Mouse (Mus musculus) liver, embryonic 16.5 days (tissue): ENCODE measurements at regions not wholly inside any gene's neighbourhood (a gene's known extent, or its start where the extent isn't known, plus 50 kb on each side); places are given as distances from the start of the nearest gene placed in this dataset.

Source experiments
- ATAC-seq: fragments of 200-750 bp; cut with Nextera tagmentation; 2 replicates; pipeline ENCODE4 v1.8.0; 2017; ENCODE audit warnings: low read depth, mild to moderate bottlenecking, moderate number of reproducible peaks, moderate library complexity
- H3K27ac ChIP-seq: fragments of 300-500 bp; sonication (generic); 2 replicates; pipeline ENCODE4 v1.5.1; 2014; ENCODE audit warnings: mild to moderate bottlenecking, low read length
- H3K27me3 ChIP-seq: fragments of 300-500 bp; sonication (generic); 2 replicates; pipeline ENCODE4 v1.6.1; 2014; ENCODE audit warnings: low read depth, low read length, mixed read lengths; ENCODE audit not compliant: control insufficient read depth, insufficient read depth
- H3K36me3 ChIP-seq: fragments of 300-500 bp; sonication (generic); 2 replicates; pipeline ENCODE4 v1.6.1; 2014; ENCODE audit warnings: mild to moderate bottlenecking; ENCODE audit not compliant: control insufficient read depth, insufficient read depth
- H3K4me1 ChIP-seq: fragments of 300-500 bp; sonication (generic); 2 replicates; pipeline ENCODE4 v1.6.1; 2014; ENCODE audit warnings: low read depth, low read length, mixed read lengths; ENCODE audit not compliant: control insufficient read depth
- H3K4me2 ChIP-seq: fragments of 300-500 bp; sonication (generic); 2 replicates; pipeline ENCODE4 v1.6.1; 2014; ENCODE audit warnings: low read depth, low read length, mixed read lengths
- H3K4me3 ChIP-seq: fragments of 300-500 bp; sonication (generic); 2 replicates; pipeline ENCODE4 v1.5.1; 2014; ENCODE audit warnings: low read depth, mild to moderate bottlenecking, low read length
- H3K9ac ChIP-seq: fragments of 300-500 bp; sonication (generic); 2 replicates; pipeline ENCODE4 v1.6.1; 2014; ENCODE audit warnings: low read depth, low read length
- H3K9me3 ChIP-seq: fragments of 300-500 bp; sonication (generic); replicated peaks from 2 replicates; pipeline ENCODE4 v1.6.1; 2016; ENCODE audit warnings: low read length; ENCODE audit not compliant: control insufficient read depth
- WGBS: fragments of 180-500 bp; shearing (Covaris S2); extraction: QIAGEN DNeasy Blood & Tissue Kit; methylation state at CpG from one replicate; pipeline ENCODE4 v1.1.7; 2014; ENCODE audit not compliant: insufficient replicate concordance; 5-methylcytosine and 5-hydroxymethylcytosine counted together

DNA sequence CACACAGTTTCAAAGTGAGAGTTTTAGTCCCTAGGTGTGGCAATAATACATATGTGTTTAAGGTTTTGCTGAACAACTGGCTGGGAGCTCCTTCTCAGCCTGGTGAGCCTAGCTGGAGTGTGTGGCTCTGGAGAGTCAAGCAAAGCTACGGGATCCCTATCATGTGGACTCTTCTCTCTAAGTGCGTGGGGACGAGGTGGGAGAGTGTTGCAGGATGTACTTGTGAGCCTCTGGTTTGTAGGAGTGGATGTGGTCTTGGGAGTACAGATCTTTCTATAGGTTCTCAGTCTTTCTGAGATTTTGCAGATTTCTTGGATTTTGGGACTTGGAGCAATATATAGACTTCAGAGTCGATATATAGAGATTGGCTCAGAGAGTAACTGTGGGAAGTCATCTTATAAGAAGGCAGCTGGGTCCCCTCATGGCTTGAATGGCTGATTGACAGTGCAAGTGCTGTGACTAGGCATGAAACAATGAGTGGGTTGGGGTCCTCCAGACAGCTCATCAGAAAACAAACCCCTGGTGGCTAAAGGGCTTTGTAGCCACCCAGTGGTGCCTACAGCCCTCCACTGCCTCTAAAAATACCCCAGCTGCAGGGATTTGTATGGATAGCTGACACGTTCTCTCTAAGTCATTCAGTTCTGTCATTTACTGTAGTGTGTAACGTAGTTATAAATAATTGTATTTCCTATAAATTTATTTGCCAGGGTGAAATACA lies 486.1 kb downstream of the Cdh26 start:
- H3K4me3 ChIP-seq, result no peak overlapping the region
- H3K9ac ChIP-seq, result no peak overlapping the region
- no peaks in the 10 kb centered on the region for H3K9me3 ChIP-seq
- no peak overlapping the region for H3K4me2 ChIP-seq
- ATAC-seq, result no peak
- no peak overlapping the region for H3K27ac ChIP-seq
- H3K27me3 ChIP-seq, result no peaks in the 10 kb centered on the region
- no peaks in the 10 kb centered on the region for H3K36me3 ChIP-seq
- no peaks in the 10 kb centered on the region for H3K4me1 ChIP-seq
- WGBS, result 63% methylated on average over 6 of the region's 6 CpGs

DNA sequence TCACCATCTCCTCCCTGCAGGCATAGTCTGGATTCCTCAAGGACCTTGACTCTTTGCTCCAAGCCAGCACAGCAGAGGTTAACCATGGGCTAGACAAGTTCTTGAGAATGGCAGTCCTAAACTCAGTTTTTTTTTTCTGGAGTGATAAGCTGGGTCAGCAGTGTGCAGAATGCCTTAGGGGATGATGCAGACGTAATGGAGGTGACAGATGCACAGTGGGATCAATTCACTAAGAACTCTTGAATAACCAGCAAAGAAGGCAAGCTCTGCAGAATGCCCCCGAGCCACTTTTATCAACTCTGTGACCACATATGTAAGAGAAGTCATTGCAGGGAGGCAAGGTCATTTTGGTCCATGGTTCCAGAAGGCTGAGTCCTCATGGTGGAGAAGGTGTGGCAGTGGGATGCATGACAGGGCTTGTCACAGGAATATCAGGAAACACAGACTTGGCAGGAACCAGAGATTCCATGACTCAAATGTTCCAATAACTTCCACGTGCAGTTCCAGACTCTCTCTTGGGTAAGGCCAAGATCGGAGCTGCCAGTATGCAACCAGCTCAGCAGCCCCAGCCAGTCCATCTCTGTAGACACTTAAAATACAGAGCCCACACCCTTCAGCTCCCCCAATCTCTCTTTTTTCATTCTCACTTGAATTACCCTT lies 494.3 kb downstream of the Cdh26 start:
- Histone ChIP-seq H3K9ac (no peak overlapping the region), H3K4me3 (no peak overlapping the region), H3K4me1 (no peaks in the 10 kb centered on the region), H3K27me3 (no peaks in the 10 kb centered on the region), H3K4me2 (no peak overlapping the region), H3K27ac (no peak overlapping the region), H3K9me3 (no peaks in the 10 kb centered on the region), H3K36me3 (no peaks in the 10 kb centered on the region)
- 45% methylated on average over 4 of the region's 4 CpGs for WGBS
- ATAC-seq, result no peak

DNA sequence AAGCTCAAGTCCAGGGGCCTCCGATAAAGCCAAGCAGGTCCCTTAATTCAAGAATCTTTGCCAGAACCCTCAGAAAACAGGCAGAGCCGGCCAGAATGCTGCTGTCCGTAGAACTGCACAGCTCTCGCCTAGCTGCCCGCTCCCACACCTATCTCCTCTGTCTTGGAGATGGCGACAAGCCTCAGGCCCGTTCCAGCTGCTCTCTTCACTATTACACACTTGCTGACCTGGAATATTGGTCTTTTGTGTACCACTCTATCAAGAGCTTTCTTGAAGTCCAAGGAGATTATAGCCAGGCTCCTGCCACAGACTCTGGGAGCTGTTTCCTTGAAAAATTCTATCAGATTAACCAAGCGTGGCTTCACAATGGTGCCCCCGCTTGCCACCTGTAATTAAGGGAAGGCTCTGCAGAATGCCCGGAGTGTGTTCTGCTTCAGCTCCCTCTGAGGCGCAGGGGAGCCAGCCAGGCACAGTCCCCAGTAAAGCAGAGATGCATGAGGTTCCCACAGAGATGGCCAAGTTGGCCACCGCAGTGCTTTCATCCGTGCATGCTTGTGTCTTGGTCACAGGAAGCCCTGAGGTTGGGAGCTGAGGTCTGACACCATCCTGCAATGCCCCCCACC lies 496.8 kb downstream of the Cdh26 start:
- WGBS, result 64% methylated on average over 13 of the region's 13 CpGs
- H3K4me1 ChIP-seq, result no peaks in the 10 kb centered on the region
- ATAC-seq, result no peak

GRCm38 (mm10) chr2:178929033-178929432 lies 498.7 kb downstream of the Cdh26 start:
- Histone ChIP-seq H3K4me3 (no peak overlapping the region), H3K36me3 (no peaks in the 10 kb centered on the region), H3K4me1 (no peaks in the 10 kb centered on the region), H3K27ac (no peak overlapping the region), H3K27me3 (no peaks in the 10 kb centered on the region), H3K4me2 (no peak overlapping the region), H3K9ac (no peak overlapping the region), H3K9me3 (no peaks in the 10 kb centered on the region)
- WGBS, result 63% methylated on average over 6 of the region's 6 CpGs
- no peak for ATAC-seq

More for the DNA sequence above, 496.8 kb downstream of the Cdh26 start:
- no peak overlapping the region for H3K27ac ChIP-seq
- no peaks in the 10 kb centered on the region for H3K9me3 ChIP-seq
- H3K36me3 ChIP-seq, result no peaks in the 10 kb centered on the region
- H3K4me2 ChIP-seq, result no peak overlapping the region
- H3K27me3 ChIP-seq, result no peaks in the 10 kb centered on the region
- no peak overlapping the region for H3K4me3 ChIP-seq
- H3K9ac ChIP-seq, result no peak overlapping the region

- H3K27me3 ChIP-seq, result no peaks in the 10 kb centered on the region
- ATAC-seq, result no peak
- H3K9me3 ChIP-seq, result no peaks in the 10 kb centered on the region
- H3K9ac ChIP-seq, result no peak overlapping the region
- 35% methylated on average over 2 of the region's 2 CpGs for WGBS
- no peaks in the 10 kb centered on the region for H3K4me1 ChIP-seq
- H3K4me2 ChIP-seq, result no peak overlapping the region
- no peak overlapping the region for H3K4me3 ChIP-seq
- H3K36me3 ChIP-seq, result no peaks in the 10 kb centered on the region
- H3K27ac ChIP-seq, result no peak overlapping the region
These were observed 499.8 kb downstream of the Cdh26 start for GRCm38 (mm10) chr2:178930125-178930524.

GRCm38 (mm10) chr2:178948471-178948870 lies 493.8 kb upstream of the Cdh4 start:
- Histone ChIP-seq H3K9me3 (no peaks in the 10 kb centered on the region), H3K4me2 (no peak overlapping the region), H3K36me3 (no peaks in the 10 kb centered on the region), H3K9ac (no peak overlapping the region), H3K27ac (no peak overlapping the region), H3K4me3 (no peak overlapping the region), H3K27me3 (no peaks in the 10 kb centered on the region), H3K4me1 (no peaks in the 10 kb centered on the region)
- WGBS, result 68% methylated on average over 6 of the region's 6 CpGs
- ATAC-seq, result no peak

DNA sequence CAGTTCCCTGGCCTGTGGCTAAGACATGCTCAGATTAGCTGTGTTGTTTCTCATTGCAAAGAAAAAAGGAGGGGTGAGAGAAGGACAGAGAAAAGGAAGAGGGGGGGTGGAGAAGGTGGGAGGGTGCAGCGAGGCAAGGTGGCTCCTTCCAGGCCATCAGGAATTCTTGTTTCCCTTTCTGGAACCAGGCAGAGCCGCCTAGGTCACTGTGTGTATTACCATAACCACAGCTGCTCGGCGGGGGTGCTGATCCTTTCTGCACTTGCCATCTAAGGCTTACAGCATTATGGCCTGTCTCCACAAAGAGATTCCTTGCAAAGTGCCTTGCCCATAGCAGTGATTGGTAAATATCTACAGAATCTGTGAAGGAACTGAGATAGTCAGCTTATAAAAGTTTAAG lies 493.1 kb upstream of the Cdh4 start:
- Histone ChIP-seq H3K9me3 (no peaks in the 10 kb centered on the region), H3K4me1 (no peaks in the 10 kb centered on the region), H3K4me2 (no peak overlapping the region), H3K4me3 (no peak overlapping the region), H3K27ac (no peak overlapping the region), H3K36me3 (no peaks in the 10 kb centered on the region), H3K27me3 (no peaks in the 10 kb centered on the region), H3K9ac (no peak overlapping the region)
- ATAC-seq, result no peak
- WGBS, result 39% methylated on average over 4 of the region's 4 CpGs

- no peak for ATAC-seq
- no peak overlapping the region for H3K4me2 ChIP-seq
- H3K36me3 ChIP-seq, result no peaks in the 10 kb centered on the region
- H3K9me3 ChIP-seq, result no peaks in the 10 kb centered on the region
- H3K9ac ChIP-seq, result no peak overlapping the region
- WGBS, result 27% methylated on average over 1 of the region's 1 CpGs
- no peaks in the 10 kb centered on the region for H3K4me1 ChIP-seq
- no peak overlapping the region for H3K4me3 ChIP-seq
- no peak overlapping the region for H3K27ac ChIP-seq
- no peaks in the 10 kb centered on the region for H3K27me3 ChIP-seq
These were observed 491.9 kb upstream of the Cdh4 start for GRCm38 (mm10) chr2:178950304-178950703.

- Histone ChIP-seq H3K9me3 (no peaks in the 10 kb centered on the region), H3K36me3 (no peaks in the 10 kb centered on the region), H3K4me1 (no peaks in the 10 kb centered on the region), H3K4me2 (no peak overlapping the region), H3K9ac (no peak overlapping the region), H3K27me3 (no peaks in the 10 kb centered on the region), H3K27ac (no peak overlapping the region), H3K4me3 (no peak overlapping the region)
- WGBS, result 41% methylated on average over 2 of the region's 2 CpGs
- ATAC-seq, result no peak
These were observed 487.7 kb upstream of the Cdh4 start for GRCm38 (mm10) chr2:178954420-178955067.
